Mouse (Mus musculus) CH12.LX (cell line): ENCODE data around the gene Trp53inp2. TPM values are rescaled to one million over a fixed set of nuclear protein-coding genes. Genes with fewer than 3 reads are reported as not detected.

Source experiments
- DNase-seq: peaks from one replicate; pipeline ENCODE4 v3.0.0-alpha.2; 2013; ENCODE audit errors: extremely low read depth
- H3K27ac ChIP-seq: 2 replicates; pipeline ENCODE4 v1.5.1; 2012; ENCODE audit warnings: low read depth, mild to moderate bottlenecking, control low read depth, moderate library complexity; ENCODE audit not compliant: insufficient read depth
- H3K27me3 ChIP-seq: replicated peaks from 2 replicates; pipeline ENCODE3; 2012; ENCODE audit warnings: inconsistent platforms
- H3K36me3 ChIP-seq, 2 experiments: replicated peaks in 1 of 2; 2 replicates each; pipeline versions ENCODE3 to v1.6.1; 2012; ENCODE audit warnings: inconsistent platforms in 1 of 2, low read length in 1 of 2, mild to moderate bottlenecking in 1 of 2, mixed read lengths in 1 of 2, moderate library complexity in 1 of 2; ENCODE audit not compliant: control insufficient read depth in 1 of 2, insufficient read depth in 1 of 2
- H3K4me1 ChIP-seq, 2 experiments: 2 replicates each; pipeline ENCODE4 v1.6.1; 2012; ENCODE audit warnings: inconsistent platforms in 1 of 2, moderate library complexity in 1 of 2; ENCODE audit not compliant: insufficient read depth in 2 of 2, control insufficient read depth in 1 of 2
- H3K4me2 ChIP-seq: 2 replicates; pipeline ENCODE4 v1.6.1; 2012; ENCODE audit warnings: low read depth, mild to moderate bottlenecking, control low read depth; ENCODE audit not compliant: poor library complexity, insufficient read depth, severe bottlenecking
- H3K4me3 ChIP-seq, 3 experiments: fragments of 150-350 bp in 1 of 3; sonication (generic) in 1 of 3; replicated peaks in 1 of 3; 2 replicates each; pipeline versions ENCODE3 to v1.5.1; 2011 to 2012; ENCODE audit warnings: low read depth in 2 of 3, low read length in 2 of 3, mild to moderate bottlenecking in 2 of 3, moderate library complexity in 2 of 3, control low read depth in 1 of 3, improper control_type of control experiment in 1 of 3, inconsistent platforms in 1 of 3, mixed read lengths in 1 of 3; ENCODE audit not compliant: poor library complexity in 1 of 3
- H3K79me2 ChIP-seq: replicated peaks from 2 replicates; pipeline ENCODE4 v1.6.1; 2012; ENCODE audit warnings: mild to moderate bottlenecking, moderate library complexity; ENCODE audit not compliant: control insufficient read depth, poor library complexity, insufficient read depth, severe bottlenecking; ENCODE audit errors: extremely low read depth
- H3K9ac ChIP-seq: 2 replicates; pipeline ENCODE4 v1.6.1; 2012; ENCODE audit warnings: low read depth, mild to moderate bottlenecking, control low read depth, moderate library complexity; ENCODE audit not compliant: insufficient read depth
- H3K9me3 ChIP-seq: replicated peaks from 2 replicates; pipeline ENCODE3; 2012; ENCODE audit warnings: low read length, inconsistent platforms, mixed read lengths
- BHLHE40 ChIP-seq: IDR thresholded peaks from 2 replicates; pipeline ENCODE4 v1.6.1; 2011; ENCODE audit warnings: mild to moderate bottlenecking, low read depth, low read length, improper control_type of control experiment
- ETS1 ChIP-seq: conservative IDR thresholded peaks from 2 replicates; pipeline ENCODE4 v1.6.1; 2012; ENCODE audit warnings: low read depth, mild to moderate bottlenecking, inconsistent platforms, low read length, improper control_type of control experiment, moderate library complexity
- GABPA ChIP-seq: IDR thresholded peaks from 2 replicates; pipeline ENCODE4 v1.6.1; 2012; ENCODE audit warnings: low read depth, low read length, improper control_type of control experiment, inconsistent platforms; ENCODE audit not compliant: insufficient replicate concordance
- JUND ChIP-seq: conservative IDR thresholded peaks from 2 replicates; pipeline ENCODE4 v1.6.1; 2011; ENCODE audit warnings: low read depth, low read length, improper control_type of control experiment
- MAFK ChIP-seq: IDR thresholded peaks from 2 replicates; pipeline ENCODE4 v1.6.1; 2011; ENCODE audit warnings: low read length, improper control_type of control experiment; ENCODE audit not compliant: insufficient replicate concordance
- MAZ ChIP-seq: IDR thresholded peaks from 2 replicates; pipeline ENCODE4 v1.6.1; 2012; ENCODE audit warnings: low read depth, mild to moderate bottlenecking, inconsistent platforms, low read length, improper control_type of control experiment, moderate library complexity
- MXI1 ChIP-seq: IDR thresholded peaks from 2 replicates; pipeline ENCODE4 v1.6.1; 2011; ENCODE audit warnings: mild to moderate bottlenecking, low read depth, low read length, improper control_type of control experiment
- MYC ChIP-seq: IDR thresholded peaks from 2 replicates; pipeline ENCODE4 v1.6.1; 2011; ENCODE audit warnings: low read depth, mild to moderate bottlenecking, improper control_type of control experiment, low read length
- NELFE ChIP-seq: IDR thresholded peaks from 2 replicates; pipeline ENCODE4 v1.6.1; 2011; ENCODE audit warnings: low read depth, low read length, improper control_type of control experiment
- PAX5 ChIP-seq: IDR thresholded peaks from 2 replicates; pipeline ENCODE4 v1.6.1; 2012; ENCODE audit warnings: low read length, inconsistent platforms, mixed read lengths
- POLR2A ChIP-seq: IDR thresholded peaks from 2 replicates; pipeline ENCODE4 v1.6.1; 2011; ENCODE audit warnings: low read depth, mild to moderate bottlenecking, improper control_type of control experiment, low read length
- TBP ChIP-seq: conservative IDR thresholded peaks from 2 replicates; pipeline ENCODE4 v1.6.1; 2011; ENCODE audit warnings: low read depth, low read length, improper control_type of control experiment
- ZKSCAN1 ChIP-seq: IDR thresholded peaks from 2 replicates; pipeline ENCODE4 v1.6.1; 2012; ENCODE audit warnings: low read depth, inconsistent platforms, low read length, improper control_type of control experiment, borderline replicate concordance
- ZMIZ1 ChIP-seq: IDR thresholded peaks from 2 replicates; pipeline ENCODE4 v1.6.1; 2012; ENCODE audit warnings: low read depth, mild to moderate bottlenecking, inconsistent platforms, low read length, improper control_type of control experiment
- ZNF384 ChIP-seq: IDR thresholded peaks from 2 replicates; pipeline ENCODE4 v1.6.1; 2012; ENCODE audit warnings: low read depth, low read length, improper control_type of control experiment, inconsistent platforms
- dilution Hi-C: fragments of 300-500 bp; cut with MboI; formaldehyde crosslinking; loops from 2 replicates; pipeline ENCODE4 v1.14.3; 2020; ENCODE audit warnings: low sequenced_read_pairs; ENCODE audit not compliant: extremely low pct_unique_long_range_greater_than_20kb, extremely low pct_ligation_motif_present
- in situ Hi-C: fragments of 300-500 bp; cut with MboI; formaldehyde crosslinking; loops from 3 replicates; pipeline ENCODE4 v1.14.3; 2019; ENCODE audit warnings: low sequenced_read_pairs, low pct_ligation_motif_present, low pct_unique_long_range_greater_than_20kb, mixed read lengths
- polyA plus RNA-seq: library from polyadenylated mRNA; unstranded; fragments of >175 nt; gene quantifications from 2 replicates; pipeline ENCODE4 v1.2.1, GENCODE M21; 2012; ENCODE audit warnings: low read depth; ENCODE audit not compliant: insufficient read length
- total RNA-seq, 2 experiments: library from RNA; depleted of rRNA; stranded (reverse); fragments of 300-350 nt in 1 of 2; fragments of >200 nt in 1 of 2; gene quantifications; 2 replicates each; pipeline ENCODE4 v1.2.3; 2012 to 2014

Trp53inp2 gene
- total and polyA plus RNA-seq, 3 experiments = 2.4 to 6.9 (median 3.9) TPM

GRCm38 (mm10) chr2:155385731-155386533 lies 5.1 kb downstream of the Trp53inp2 start:
- H3K9ac ChIP-seq = no peak overlapping the region
- no peak overlapping the region for H3K27ac ChIP-seq
- peaks cover 3% of the 10 kb centered on the region for H3K27me3 ChIP-seq
- dilution Hi-C loops = no loop called here
- H3K4me2 ChIP-seq = no peak overlapping the region
- H3K36me3 ChIP-seq = peaks cover 14 to 45% of the 10 kb centered on the region in 2 experiments
- DNase-seq = no peak
- H3K4me3 ChIP-seq = no peak overlapping the region
- H3K4me1 ChIP-seq = peaks cover 0 to 13% of the 10 kb centered on the region in 2 experiments; a peak in 3 of 4 replicates
- no peaks in the 10 kb centered on the region for H3K79me2 ChIP-seq
- H3K9me3 ChIP-seq = no peaks in the 10 kb centered on the region
- TF ChIP-seq ZNF384 (no peak), MYC (no peak), MXI1 (no peak), ETS1 (no peak), TBP (no peak), ZKSCAN1 (no peak), ZMIZ1 (no peak), GABPA (no peak), JUND (no peak), BHLHE40 (no peak)
- TF ChIP-seq, all 38 proteins: peak for 0
- in situ Hi-C loops = loop anchor here (5.0 to 25.0 kb wide), 2 partner anchors 149 to 299 kb away; partner anchors contain the start of gene Dynlrb1

- Histone ChIP-seq H3K79me2 (no peaks in the 10 kb centered on the region), H3K27me3 (no peaks in the 10 kb centered on the region), H3K4me3 (no peak overlapping the region), H3K36me3 (peaks cover 14 to 51% of the 10 kb centered on the region in 2 experiments), H3K4me2 (no peak overlapping the region), H3K9me3 (no peaks in the 10 kb centered on the region), H3K27ac (no peak overlapping the region), H3K9ac (no peak overlapping the region), H3K4me1 (peaks cover 0 to 11% of the 10 kb centered on the region in 2 experiments; a peak in 3 of 4 replicates)
- no peak for DNase-seq
- dilution Hi-C loops = no loop called here
- in situ Hi-C loops = loop anchor here (5.0 to 25.0 kb wide), 2 partner anchors 149 to 299 kb away; partner anchors contain the start of gene Dynlrb1
- TF ChIP-seq GABPA (no peak), NELFE (no peak), POLR2A (no peak), MAZ (no peak), MAFK (no peak), PAX5 (no peak)
Measured at GRCm38 (mm10) chr2:155386534-155386899, 5.7 kb downstream of the Trp53inp2 start.
